Mouse (Mus musculus): ENCODE results near the gene Hivep3. TPM values are rescaled to one million over a fixed set of nuclear protein-coding genes. Genes with fewer than 3 reads are reported as not detected.

Gene Hivep3
- polyA plus RNA-seq, 1 experiment from 2014 or later: 6.0 TPM

GRCm38 (mm10) chr4:119750681-119751211, 17.2 kb downstream of the Hivep3 start:
- no peaks in the 10 kb centered on the region for H3K27me3 ChIP-seq (ENCODE audit: control insufficient read depth, insufficient read depth, low read length)
- no peaks in the 10 kb centered on the region for H3K4me1 ChIP-seq (replicated peaks; ENCODE audit: control insufficient read depth, insufficient read depth)
- DNase-seq (ENCODE audit: low spot score) (no peak), ATAC-seq (ENCODE audit: low FRiP score, low TSS enrichment) (no peak)
- no peak overlapping the region for H3K9ac ChIP-seq (ENCODE audit: low read length)
- TF ChIP-seq CTCF (IDR thresholded peaks at IDR 0.05; ENCODE audit: low read depth) (no peak), EP300 (optimal IDR thresholded peaks at IDR 0.05) (no peak)
- no peak overlapping the region for H3K4me2 ChIP-seq (replicated peaks; ENCODE audit: low read depth)
- 75% methylated on average over 6 of the region's 6 CpGs for WGBS
- H3K4me3 ChIP-seq (ENCODE audit: low read depth, low read length): no peak overlapping the region
- no peaks in the 10 kb centered on the region for H3K9me3 ChIP-seq (ENCODE audit: control insufficient read depth, low read length)
- H3K36me3 ChIP-seq (ENCODE audit: control insufficient read depth, insufficient read depth, low read length): no peaks in the 10 kb centered on the region
- no peak overlapping the region for H3K27ac ChIP-seq (replicated peaks)

- no peaks in the 10 kb centered on the region for H3K27me3 ChIP-seq (ENCODE audit: control insufficient read depth, insufficient read depth, low read length)
- no peak overlapping the region for H3K4me2 ChIP-seq (replicated peaks; ENCODE audit: low read depth)
- H3K9ac ChIP-seq (ENCODE audit: low read length): no peak overlapping the region
- H3K4me1 ChIP-seq (replicated peaks; ENCODE audit: control insufficient read depth, insufficient read depth): no peaks in the 10 kb centered on the region
- no peak overlapping the region for H3K4me3 ChIP-seq (ENCODE audit: low read depth, low read length)
- no peak overlapping the region for H3K27ac ChIP-seq (replicated peaks)
- DNase-seq (ENCODE audit: low spot score): no peak
- TF ChIP-seq EP300 (optimal IDR thresholded peaks at IDR 0.05) (no peak), CTCF (IDR thresholded peaks at IDR 0.05; ENCODE audit: low read depth) (no peak)
- no peaks in the 10 kb centered on the region for H3K9me3 ChIP-seq (ENCODE audit: control insufficient read depth, low read length)
- 42% methylated on average over 2 of the region's 2 CpGs for WGBS
- no peaks in the 10 kb centered on the region for H3K36me3 ChIP-seq (ENCODE audit: control insufficient read depth, insufficient read depth, low read length)
- no peak for ATAC-seq (ENCODE audit: low FRiP score, low TSS enrichment)
Measured at GRCm38 (mm10) chr4:119751408-119752006, 17.9 kb downstream of the Hivep3 start.

- Histone ChIP-seq H3K4me1 (replicated peaks; ENCODE audit: control insufficient read depth, insufficient read depth) (no peaks in the 10 kb centered on the region), H3K36me3 (ENCODE audit: control insufficient read depth, insufficient read depth, low read length) (no peaks in the 10 kb centered on the region), H3K9ac (ENCODE audit: low read length) (no peak overlapping the region), H3K27me3 (ENCODE audit: control insufficient read depth, insufficient read depth, low read length) (no peaks in the 10 kb centered on the region), H3K4me3 (ENCODE audit: low read depth, low read length) (no peak overlapping the region), H3K9me3 (ENCODE audit: control insufficient read depth, low read length) (no peaks in the 10 kb centered on the region), H3K4me2 (replicated peaks; ENCODE audit: low read depth) (no peak overlapping the region), H3K27ac (replicated peaks) (no peak overlapping the region)
- ATAC-seq (ENCODE audit: low FRiP score, low TSS enrichment): no peak
- 73% methylated on average over 4 of the region's 4 CpGs for WGBS
- TF ChIP-seq CTCF (IDR thresholded peaks at IDR 0.05; ENCODE audit: low read depth) (no peak), EP300 (optimal IDR thresholded peaks at IDR 0.05) (no peak)
- no peak for DNase-seq (ENCODE audit: low spot score)
Measured at GRCm38 (mm10) chr4:119759574-119760233, 26.1 kb downstream of the Hivep3 start.

GRCm38 (mm10) chr4:119760820-119761219, 27.2 kb downstream of the Hivep3 start:
- Histone ChIP-seq H3K27me3 (ENCODE audit: control insufficient read depth, insufficient read depth, low read length) (no peaks in the 10 kb centered on the region), H3K4me1 (replicated peaks; ENCODE audit: control insufficient read depth, insufficient read depth) (no peaks in the 10 kb centered on the region), H3K9ac (ENCODE audit: low read length) (no peak overlapping the region), H3K27ac (replicated peaks) (no peak overlapping the region), H3K4me2 (replicated peaks; ENCODE audit: low read depth) (no peak overlapping the region), H3K9me3 (ENCODE audit: control insufficient read depth, low read length) (no peaks in the 10 kb centered on the region), H3K4me3 (ENCODE audit: low read depth, low read length) (no peak overlapping the region), H3K36me3 (ENCODE audit: control insufficient read depth, insufficient read depth, low read length) (no peaks in the 10 kb centered on the region)
- TF ChIP-seq CTCF (IDR thresholded peaks at IDR 0.05; ENCODE audit: low read depth) (peak; percentile 38), EP300 (optimal IDR thresholded peaks at IDR 0.05) (no peak)
- WGBS: 71% methylated on average over 7 of the region's 7 CpGs
- DNase-seq (ENCODE audit: low spot score) (no peak), ATAC-seq (ENCODE audit: low FRiP score, low TSS enrichment) (no peak)

- no peak for TF ChIP-seq CTCF (IDR thresholded peaks at IDR 0.05; ENCODE audit: low read depth)
- no peak for TF ChIP-seq EP300 (optimal IDR thresholded peaks at IDR 0.05)
- H3K4me1 ChIP-seq (replicated peaks; ENCODE audit: control insufficient read depth, insufficient read depth): no peaks in the 10 kb centered on the region
- H3K27ac ChIP-seq (replicated peaks): no peak overlapping the region
- DNase-seq (ENCODE audit: low spot score) (no peak), ATAC-seq (ENCODE audit: low FRiP score, low TSS enrichment) (no peak)
- no peak overlapping the region for H3K9ac ChIP-seq (ENCODE audit: low read length)
- no peaks in the 10 kb centered on the region for H3K36me3 ChIP-seq (ENCODE audit: control insufficient read depth, insufficient read depth, low read length)
- 70% methylated on average over 9 of the region's 9 CpGs for WGBS
- no peaks in the 10 kb centered on the region for H3K27me3 ChIP-seq (ENCODE audit: control insufficient read depth, insufficient read depth, low read length)
- H3K4me3 ChIP-seq (ENCODE audit: low read depth, low read length): no peak overlapping the region
- no peaks in the 10 kb centered on the region for H3K9me3 ChIP-seq (ENCODE audit: control insufficient read depth, low read length)
- no peak overlapping the region for H3K4me2 ChIP-seq (replicated peaks; ENCODE audit: low read depth)
Measured at GRCm38 (mm10) chr4:119761459-119762121, 28.0 kb downstream of the Hivep3 start.

GRCm38 (mm10) chr4:119762171-119762570, 28.6 kb downstream of the Hivep3 start:
- DNase-seq (ENCODE audit: low spot score) (no peak), ATAC-seq (ENCODE audit: low FRiP score, low TSS enrichment) (no peak)
- H3K36me3 ChIP-seq (ENCODE audit: control insufficient read depth, insufficient read depth, low read length): no peaks in the 10 kb centered on the region
- TF ChIP-seq CTCF (IDR thresholded peaks at IDR 0.05; ENCODE audit: low read depth): no peak
- TF ChIP-seq EP300 (optimal IDR thresholded peaks at IDR 0.05): no peak
- H3K27ac ChIP-seq (replicated peaks): no peak overlapping the region
- no peaks in the 10 kb centered on the region for H3K27me3 ChIP-seq (ENCODE audit: control insufficient read depth, insufficient read depth, low read length)
- 65% methylated on average over 2 of the region's 2 CpGs for WGBS
- no peak overlapping the region for H3K4me2 ChIP-seq (replicated peaks; ENCODE audit: low read depth)
- H3K4me1 ChIP-seq (replicated peaks; ENCODE audit: control insufficient read depth, insufficient read depth): no peaks in the 10 kb centered on the region
- no peak overlapping the region for H3K4me3 ChIP-seq (ENCODE audit: low read depth, low read length)
- no peak overlapping the region for H3K9ac ChIP-seq (ENCODE audit: low read length)
- H3K9me3 ChIP-seq (ENCODE audit: control insufficient read depth, low read length): no peaks in the 10 kb centered on the region
